Mouse (Mus musculus) heart, embryonic 15.5 days (tissue): Measurements from ENCODE around the gene Rrp36. TPM values are rescaled to one million over a fixed set of nuclear protein-coding genes. Genes with fewer than 3 reads are reported as not detected.
A peak's percentile ranks its signal among the peaks of the same experiment; 100 is the strongest.

ENCODE experiments used
- ATAC-seq: fragments of 200-750 bp; cut with Nextera tagmentation; replicated peaks from 2 replicates; pipeline ENCODE4 v1.8.0; 2017; ENCODE audit warnings: low read depth, moderate TSS enrichment; ENCODE audit not compliant: insufficient number of reproducible peaks, insufficient read depth, low FRiP score
- H3K27ac ChIP-seq: fragments of 300-500 bp; sonication (generic); 2 replicates; pipeline ENCODE4 v1.5.1; 2015; ENCODE audit warnings: mild to moderate bottlenecking, inconsistent platforms
- H3K27me3 ChIP-seq: fragments of 300-500 bp; sonication (generic); 2 replicates; pipeline ENCODE4 v1.6.1; 2015; ENCODE audit warnings: inconsistent platforms
- H3K36me3 ChIP-seq: fragments of 300-500 bp; sonication (generic); 2 replicates; pipeline ENCODE4 v1.6.1; 2015; ENCODE audit warnings: mild to moderate bottlenecking, inconsistent platforms
- H3K4me1 ChIP-seq: fragments of 300-500 bp; sonication (generic); replicated peaks from 2 replicates; pipeline ENCODE4 v1.6.1; 2015; ENCODE audit warnings: inconsistent platforms
- H3K4me2 ChIP-seq: fragments of 300-500 bp; sonication (generic); 2 replicates; pipeline ENCODE4 v1.6.1; 2015; ENCODE audit warnings: inconsistent platforms, mild to moderate bottlenecking, moderate library complexity
- H3K4me3 ChIP-seq: fragments of 300-500 bp; sonication (generic); 2 replicates; pipeline ENCODE4 v1.5.1; 2015; ENCODE audit warnings: mild to moderate bottlenecking, inconsistent platforms
- H3K9ac ChIP-seq: fragments of 300-500 bp; sonication (generic); 2 replicates; pipeline ENCODE4 v1.6.1; 2015; ENCODE audit warnings: mild to moderate bottlenecking, inconsistent platforms
- H3K9me3 ChIP-seq: fragments of 300-500 bp; sonication (generic); replicated peaks from 2 replicates; pipeline ENCODE4 v1.6.1; 2016; ENCODE audit warnings: inconsistent platforms
- WGBS: fragments of 180-500 bp; shearing (Covaris S2); methylation state at CpG from one replicate; pipeline ENCODE4 v1.1.7; 2015; ENCODE audit warnings: mixed read lengths; 5-methylcytosine and 5-hydroxymethylcytosine counted together
- polyA plus RNA-seq: library from polyadenylated mRNA; unstranded; fragments of >200 nt; fragmentation: Nextera tagmentation; extraction: Ambion mirVana; gene quantifications from 2 replicates; pipeline ENCODE4 v1.2.1, GENCODE M21; 2015

The Rrp36 gene
- polyA plus RNA-seq, 1 experiment from 2014 or later = 33.2 TPM

GRCm38 (mm10) chr17:46682654-46683389, 8.7 kb upstream of the Rrp36 start:
- Histone ChIP-seq H3K27ac (no peak overlapping the region), H3K36me3 (peaks cover 45% of the 10 kb centered on the region), H3K9ac (no peak overlapping the region), H3K4me2 (no peak overlapping the region), H3K4me3 (no peak overlapping the region), H3K9me3 (no peaks in the 10 kb centered on the region), H3K27me3 (no peaks in the 10 kb centered on the region), H3K4me1 (peaks cover 27% of the 10 kb centered on the region)
- ATAC-seq = no peak
- WGBS = 85% methylated on average over 16 of the region's 16 CpGs

GRCm38 (mm10) chr17:46681466-46682118, 7.4 kb upstream of the Rrp36 start:
- Histone ChIP-seq H3K27me3 (no peaks in the 10 kb centered on the region), H3K9me3 (no peaks in the 10 kb centered on the region), H3K27ac (peak overlapping the region; percentile 77), H3K4me3 (peak overlapping the region; percentile 99), H3K36me3 (peaks cover 49% of the 10 kb centered on the region), H3K4me2 (peak overlapping the region; percentile 74), H3K4me1 (peaks cover 30% of the 10 kb centered on the region), H3K9ac (peak overlapping the region; percentile 70)
- 25% methylated on average over 12 of the region's 12 CpGs for WGBS
- ATAC-seq = no peak

- peak within 1 kb of the TSS; percentile 99 for H3K4me3 ChIP-seq
- H3K36me3 ChIP-seq = peaks cover 49% of the 10 kb centered on the region
- H3K4me2 ChIP-seq = peak within 1 kb of the TSS; percentile 74
- 0% methylated on average over 49 of the region's 49 CpGs for WGBS
- peak within 1 kb of the TSS; percentile 83 for H3K9ac ChIP-seq
- no peaks in the 10 kb centered on the region for H3K9me3 ChIP-seq
- no peaks in the 10 kb centered on the region for H3K27me3 ChIP-seq
- H3K27ac ChIP-seq = peak within 1 kb of the TSS; percentile 98
- peak; percentile 97 for ATAC-seq
- H3K4me1 ChIP-seq = peaks cover 30% of the 10 kb centered on the region
Observed at GRCm38 (mm10) chr17:46680760-46681373, 6.7 kb upstream of the Rrp36 start, which contains the start of gene Klhdc3. Gene Klhdc3 (minus strand): TSS chr17:46680914.

- peaks cover 32% of the 10 kb centered on the region for H3K4me1 ChIP-seq
- WGBS = under 1% methylated on average over 34 of the region's 34 CpGs
- peak overlapping the region; percentile 83 for H3K9ac ChIP-seq
- peaks cover 49% of the 10 kb centered on the region for H3K36me3 ChIP-seq
- H3K4me2 ChIP-seq = peak overlapping the region; percentile 74
- H3K4me3 ChIP-seq = peak overlapping the region; percentile 99
- H3K9me3 ChIP-seq = no peaks in the 10 kb centered on the region
- no peaks in the 10 kb centered on the region for H3K27me3 ChIP-seq
- H3K27ac ChIP-seq = peak overlapping the region; percentile 98
- ATAC-seq = peak; percentile 3; the same call in 1 of the 2 replicates
Observed at GRCm38 (mm10) chr17:46679843-46680759, 5.9 kb upstream of the Rrp36 start.

- Histone ChIP-seq H3K4me2 (peak overlapping the region; percentile 74), H3K9me3 (no peaks in the 10 kb centered on the region), H3K9ac (peak overlapping the region; percentile 83), H3K4me1 (peaks cover 40% of the 10 kb centered on the region), H3K4me3 (peak overlapping the region; percentile 99), H3K27me3 (no peaks in the 10 kb centered on the region), H3K27ac (peak overlapping the region; percentile 98), H3K36me3 (peaks cover 42% of the 10 kb centered on the region)
- 15% methylated on average over 9 of the region's 9 CpGs for WGBS
- ATAC-seq = no peak
Observed at GRCm38 (mm10) chr17:46678911-46679310, 4.8 kb upstream of the Rrp36 start.

- Histone ChIP-seq H3K4me2 (peak within 1 kb of the TSS; percentile 74), H3K9ac (peak within 1 kb of the TSS; percentile 83), H3K27ac (peak within 1 kb of the TSS; percentile 98), H3K4me3 (peak within 1 kb of the TSS; percentile 99), H3K4me1 (peaks cover 43% of the 10 kb centered on the region), H3K36me3 (peaks cover 37% of the 10 kb centered on the region), H3K27me3 (no peaks in the 10 kb centered on the region), H3K9me3 (no peaks in the 10 kb centered on the region)
- WGBS = 80% methylated on average over 7 of the region's 9 CpGs
- no peak for ATAC-seq
Observed at GRCm38 (mm10) chr17:46678416-46678815, 4.3 kb upstream of the Rrp36 start, which contains the start of gene Mea1. Gene Mea1 (plus strand): TSS chr17:46678793.

GRCm38 (mm10) chr17:46674530-46675283, 555 bp upstream of the Rrp36 start:
- Histone ChIP-seq H3K36me3 (peaks cover 42% of the 10 kb centered on the region), H3K4me3 (peak overlapping the region; percentile 85), H3K4me1 (peaks cover 43% of the 10 kb centered on the region), H3K9me3 (no peaks in the 10 kb centered on the region), H3K27me3 (no peaks in the 10 kb centered on the region), H3K4me2 (peak overlapping the region; percentile 85), H3K9ac (peak overlapping the region; percentile 85), H3K27ac (peak overlapping the region; percentile 83)
- ATAC-seq = peak; percentile 3; the same call in 1 of the 2 replicates
- WGBS = 20% methylated on average over 15 of the region's 15 CpGs

- WGBS = 94% methylated on average over 10 of the region's 10 CpGs
- Histone ChIP-seq H3K27me3 (no peaks in the 10 kb centered on the region), H3K4me2 (no peak overlapping the region), H3K9me3 (no peaks in the 10 kb centered on the region), H3K9ac (no peak overlapping the region), H3K27ac (no peak overlapping the region), H3K4me1 (peaks cover 18% of the 10 kb centered on the region), H3K36me3 (peaks cover 49% of the 10 kb centered on the region), H3K4me3 (no peak overlapping the region)
- no peak for ATAC-seq
Observed at GRCm38 (mm10) chr17:46669911-46670310, 4.2 kb downstream of the Rrp36 start.

- no peaks in the 10 kb centered on the region for H3K27me3 ChIP-seq
- H3K36me3 ChIP-seq = peaks cover 67% of the 10 kb centered on the region
- no peak overlapping the region for H3K4me3 ChIP-seq
- peaks cover under 1% of the 10 kb centered on the region; the same call in 1 of the 2 replicates for H3K4me1 ChIP-seq
- H3K4me2 ChIP-seq = no peak overlapping the region
- H3K9me3 ChIP-seq = no peaks in the 10 kb centered on the region
- H3K27ac ChIP-seq = no peak overlapping the region
- 75% methylated on average over 16 of the region's 16 CpGs for WGBS
- ATAC-seq = no peak
- no peak overlapping the region for H3K9ac ChIP-seq
Observed at GRCm38 (mm10) chr17:46667712-46668111, 6.4 kb downstream of the Rrp36 start.

- 82% methylated on average over 5 of the region's 5 CpGs for WGBS
- Histone ChIP-seq H3K9me3 (no peaks in the 10 kb centered on the region), H3K4me2 (no peak overlapping the region), H3K4me3 (no peak overlapping the region), H3K27ac (no peak overlapping the region), H3K9ac (no peak overlapping the region), H3K4me1 (no peaks in the 10 kb centered on the region), H3K36me3 (peaks cover 90% of the 10 kb centered on the region), H3K27me3 (no peaks in the 10 kb centered on the region)
- ATAC-seq = no peak
Observed at GRCm38 (mm10) chr17:46662730-46663129, 11.4 kb downstream of the Rrp36 start.
